Mouse (Mus musculus): ENCODE measurements around the gene Thg1l. TPM values are rescaled to one million over a fixed set of nuclear protein-coding genes. Genes with fewer than 3 reads are reported as not detected.

Thg1l gene
- total RNA-seq, 2 experiments from 2014 or later = 9.8 to 12.4 TPM

GRCm38 (mm10) chr11:45929541-45929940 is 25.8 kb downstream of the Thg1l start:
- no peak for DNase-seq (ENCODE audit: extremely low spot score in 1 of 2, low spot score in 1 of 2)

DNA sequence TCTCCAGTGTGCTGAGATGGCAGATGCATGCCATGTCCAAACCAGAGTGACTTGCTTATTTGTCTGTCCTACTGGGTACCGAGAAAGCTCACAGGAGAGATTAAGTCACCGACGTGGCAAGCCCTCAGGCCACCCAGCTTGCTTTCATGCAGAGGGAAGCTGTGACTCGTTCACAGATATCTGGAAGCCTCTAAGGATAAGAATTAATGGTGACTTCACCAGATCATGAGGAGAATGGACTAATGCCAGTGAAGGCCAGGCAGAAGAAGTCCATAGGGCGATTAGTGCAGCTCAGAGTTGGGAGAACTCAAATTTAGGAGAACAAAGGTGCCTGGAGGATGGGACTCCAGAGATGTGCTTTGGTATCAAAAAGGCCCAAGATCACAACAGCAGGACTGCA is 27.8 kb downstream of the Thg1l start:
- DNase-seq (ENCODE audit: extremely low spot score in 1 of 2, low spot score in 1 of 2) = no peak

DNA sequence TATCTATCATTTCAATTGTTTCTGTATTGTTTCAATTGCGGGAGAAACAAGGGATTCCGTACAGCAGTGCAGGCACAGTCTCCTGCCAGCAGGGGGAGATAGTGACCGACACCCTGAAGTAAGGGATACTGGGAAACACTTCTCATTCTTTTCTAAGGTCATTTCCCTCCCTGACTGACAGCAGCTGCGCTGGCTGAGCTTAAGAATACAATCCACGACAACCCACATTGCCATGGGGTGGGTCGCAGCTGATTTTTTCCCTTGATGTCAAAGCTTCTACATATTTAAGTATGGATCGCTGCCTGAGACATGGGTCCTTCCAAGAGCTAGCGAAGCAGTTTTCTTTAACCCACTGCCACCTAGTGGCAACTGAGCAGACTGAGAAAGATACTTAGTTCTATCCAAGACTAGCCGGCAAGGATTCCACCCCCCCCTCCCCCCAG is 28.6 kb downstream of the Thg1l start:
- DNase-seq (ENCODE audit: extremely low spot score in 1 of 2, low spot score in 1 of 2) = peak; percentile 59 to 72

DNA sequence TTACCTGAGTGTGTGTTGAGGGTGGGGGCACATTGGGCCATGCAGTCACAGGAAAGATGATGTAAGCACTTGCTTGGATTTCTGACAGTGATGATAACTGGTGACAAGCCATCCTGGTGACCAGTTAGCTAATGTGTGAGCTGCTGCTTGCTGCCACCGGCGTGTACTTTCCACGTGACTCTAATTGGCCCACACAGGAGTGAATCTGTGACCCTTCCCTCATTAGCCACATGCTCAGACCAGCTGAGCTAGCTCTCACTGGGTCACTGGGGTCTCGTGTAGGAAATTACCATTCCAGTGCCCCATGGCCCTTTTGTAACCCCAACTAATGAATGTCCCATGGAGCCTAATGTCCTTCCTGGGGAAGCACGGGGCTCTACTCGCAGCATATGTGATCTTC is 29.9 kb downstream of the Thg1l start:
- no peak for DNase-seq (ENCODE audit: extremely low spot score in 1 of 2, low spot score in 1 of 2)

DNA sequence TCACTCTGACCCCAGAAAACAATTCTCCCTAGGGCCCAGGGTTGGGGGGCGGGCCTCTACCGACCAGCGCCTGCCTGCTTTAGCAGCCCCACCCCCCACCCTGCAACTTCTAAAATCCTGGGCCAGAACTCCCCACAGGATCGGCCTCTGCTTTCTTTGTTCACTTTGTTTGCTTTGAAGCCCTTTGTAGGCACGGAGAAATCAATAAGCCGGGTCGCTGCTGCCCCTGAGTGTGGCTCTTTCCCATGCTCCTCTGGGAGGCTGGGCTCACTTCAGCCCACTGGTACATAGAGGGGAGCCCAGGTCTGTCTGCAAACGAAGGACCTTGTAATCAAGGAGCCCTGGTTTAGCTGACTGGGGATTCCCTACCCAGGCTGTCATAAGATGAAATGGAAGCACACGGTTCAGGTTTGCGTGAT is 33.8 kb downstream of the Thg1l start:
- DNase-seq (ENCODE audit: extremely low spot score in 1 of 2, low spot score in 1 of 2) = no peak

- no peak for DNase-seq (ENCODE audit: extremely low spot score in 1 of 2, low spot score in 1 of 2)
Observed at GRCm38 (mm10) chr11:45921026-45921425, 34.3 kb downstream of the Thg1l start.

GRCm38 (mm10) chr11:45918836-45919235 is 36.5 kb downstream of the Thg1l start:
- no peak for DNase-seq (ENCODE audit: extremely low spot score in 1 of 2, low spot score in 1 of 2)

DNA sequence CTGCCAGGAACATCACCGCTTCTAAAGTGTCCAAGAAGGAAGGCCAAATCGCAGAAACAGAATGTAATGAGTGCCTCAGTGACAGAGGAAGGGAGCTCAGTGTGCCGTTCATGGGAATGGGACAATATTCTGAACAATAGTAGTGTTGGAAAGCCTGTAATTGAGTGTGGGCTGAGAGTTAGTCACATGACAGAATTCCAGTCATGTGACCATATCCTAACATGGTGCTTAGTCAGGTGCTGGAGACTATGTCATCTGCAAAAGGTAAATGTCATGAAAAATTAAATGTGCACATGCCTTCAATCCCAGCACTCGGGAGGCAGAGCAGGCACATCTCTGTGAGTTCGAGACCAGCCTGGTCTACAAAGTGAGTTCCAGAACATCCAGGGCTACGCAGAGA is 37.3 kb downstream of the Thg1l start:
- DNase-seq (ENCODE audit: extremely low spot score in 1 of 2, low spot score in 1 of 2) = no peak

GRCm38 (mm10) chr11:45916196-45916595 is 39.1 kb downstream of the Thg1l start:
- DNase-seq (ENCODE audit: extremely low spot score in 1 of 2, low spot score in 1 of 2) = no peak

- no peak for DNase-seq (ENCODE audit: extremely low spot score in 1 of 2, low spot score in 1 of 2)
Observed at GRCm38 (mm10) chr11:45910701-45911100, 44.6 kb downstream of the Thg1l start.

DNA sequence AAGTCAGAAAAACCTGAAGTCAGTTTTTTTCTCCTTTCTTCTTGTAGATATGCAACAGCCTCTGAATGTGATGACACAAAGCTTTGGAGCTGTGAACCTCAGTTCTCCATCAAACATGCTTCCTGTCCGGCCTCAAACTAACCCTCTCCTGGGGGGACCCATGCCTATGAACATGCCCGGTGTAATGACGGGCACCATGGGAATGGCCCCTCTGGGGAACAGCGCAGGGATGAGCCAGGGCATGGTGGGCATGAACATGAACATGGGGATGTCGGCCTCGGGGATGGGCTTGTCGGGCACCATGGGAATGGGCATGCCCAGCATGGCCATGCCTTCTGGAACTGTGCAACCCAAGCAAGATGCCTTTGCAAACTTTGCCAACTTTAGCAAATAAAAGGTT is 46.4 kb downstream of the Thg1l start:
- no peak for DNase-seq (ENCODE audit: extremely low spot score in 1 of 2, low spot score in 1 of 2)

- DNase-seq (ENCODE audit: extremely low spot score in 1 of 2, low spot score in 1 of 2) = no peak
Observed at GRCm38 (mm10) chr11:45908070-45908469, 47.2 kb downstream of the Thg1l start.

DNA sequence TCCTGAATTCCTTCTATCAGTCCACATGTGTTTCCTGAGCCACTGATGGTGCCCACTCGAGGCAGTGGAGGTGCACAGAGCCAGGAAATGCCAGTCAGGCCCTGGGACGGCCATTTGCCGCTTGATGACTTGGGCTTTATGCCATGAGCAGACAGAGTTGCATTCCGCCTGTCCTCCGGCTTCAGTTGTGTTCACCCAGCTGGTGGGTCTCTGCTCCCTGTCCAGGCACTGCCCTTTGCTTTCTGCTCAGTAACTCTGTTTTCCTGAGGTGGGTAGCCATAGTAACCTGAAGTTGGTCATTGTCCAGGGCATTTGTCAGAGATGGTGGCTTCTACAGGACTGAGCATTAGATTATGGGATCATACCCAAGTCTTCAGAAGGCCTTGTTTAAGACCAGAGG is 48.0 kb downstream of the Thg1l start:
- DNase-seq (ENCODE audit: extremely low spot score in 1 of 2, low spot score in 1 of 2) = no peak

DNA sequence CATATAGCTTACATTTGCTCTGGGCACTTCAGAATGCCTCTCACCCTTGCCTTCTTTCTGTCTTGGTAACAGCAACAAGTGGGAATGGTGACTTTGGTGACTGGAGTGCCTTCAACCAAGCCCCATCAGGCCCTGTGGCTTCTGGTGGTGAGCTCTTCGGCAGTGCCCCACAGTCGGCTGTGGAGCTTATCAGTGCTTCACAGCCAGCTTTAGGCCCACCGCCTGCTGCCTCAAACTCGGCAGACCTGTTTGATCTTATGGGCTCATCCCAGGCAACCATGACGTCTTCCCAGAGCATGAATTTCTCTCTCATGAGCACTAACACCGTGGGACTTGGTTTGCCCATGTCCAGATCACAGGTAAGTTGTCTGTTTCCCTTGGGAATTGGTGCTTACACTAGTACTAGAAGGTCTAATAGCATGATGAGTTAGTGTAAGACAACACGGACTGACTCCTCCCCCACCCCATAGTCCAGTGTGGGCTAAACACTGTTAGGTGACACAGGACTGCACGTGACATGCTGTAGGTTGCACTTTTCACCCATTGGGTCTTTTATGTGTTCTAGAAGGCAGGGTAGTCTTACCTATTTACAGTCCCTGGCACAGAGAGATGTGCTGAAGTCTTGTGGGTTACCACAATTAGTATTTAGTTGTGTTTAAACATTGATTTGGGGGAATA is 49.0 kb downstream of the Thg1l start:
- no peak for DNase-seq (ENCODE audit: extremely low spot score in 1 of 2, low spot score in 1 of 2)

- DNase-seq (ENCODE audit: extremely low spot score in 1 of 2, low spot score in 1 of 2) = no peak
Observed at GRCm38 (mm10) chr11:45900233-45901015, 54.9 kb downstream of the Thg1l start.

GRCm38 (mm10) chr11:45897392-45897791 is 57.9 kb downstream of the Thg1l start:
- DNase-seq (ENCODE audit: extremely low spot score in 1 of 2, low spot score in 1 of 2) = no peak

Other genes starting within 250 kb of the Thg1l start
- 10 to 100 TPM; 51.9 to 56.1 TPM for gene Clint1, start 103.4 kb downstream of the Thg1l start, total RNA-seq (2021)
- 10 to 100 TPM; 35.5 to 37.0 TPM for gene Lsm11, start 10.6 kb downstream of the Thg1l start, total RNA-seq (2021)
- gene Sox30, start 24.8 kb upstream of the Thg1l start, total RNA-seq (2021) = under 1 TPM; 0.12 to 0.17 TPM
- 1 to 10 TPM; 3.4 to 4.2 TPM for gene Gm12166, start 96.8 kb upstream of the Thg1l start, total RNA-seq (2021)
- gene Adam19, start 100.5 kb upstream of the Thg1l start, total RNA-seq (2021) = 10 to 100 TPM; 15.7 to 18.3 TPM
- 1 to 10 TPM; 3.3 to 3.7 TPM for gene Nipal4, start 211.0 kb upstream of the Thg1l start, total RNA-seq (2021)

Measured in layer of hippocampus, postnatal 25 days (tissue).